Mouse (Mus musculus) thymus, adult 2 months (tissue): ENCODE data around the gene Robo1.

Experiments
- CTCF ChIP-seq: fragments of 200-500 bp; IDR thresholded peaks from 2 replicates; pipeline ENCODE4 v1.5.1; 2012; ENCODE audit warnings: mild to moderate bottlenecking, control low read depth, low read length, moderate library complexity, borderline replicate concordance; ENCODE audit not compliant: control insufficient read depth, poor library complexity, insufficient read depth; ENCODE audit errors: extremely low read depth
- POLR2A ChIP-seq: fragments of 200-500 bp; IDR thresholded peaks from 2 replicates; pipeline ENCODE4 v1.6.1; 2012; ENCODE audit warnings: mild to moderate bottlenecking, low read length, control low read depth, moderate library complexity; ENCODE audit not compliant: control insufficient read depth, poor library complexity, insufficient read depth; ENCODE audit errors: extremely low read depth

DNA sequence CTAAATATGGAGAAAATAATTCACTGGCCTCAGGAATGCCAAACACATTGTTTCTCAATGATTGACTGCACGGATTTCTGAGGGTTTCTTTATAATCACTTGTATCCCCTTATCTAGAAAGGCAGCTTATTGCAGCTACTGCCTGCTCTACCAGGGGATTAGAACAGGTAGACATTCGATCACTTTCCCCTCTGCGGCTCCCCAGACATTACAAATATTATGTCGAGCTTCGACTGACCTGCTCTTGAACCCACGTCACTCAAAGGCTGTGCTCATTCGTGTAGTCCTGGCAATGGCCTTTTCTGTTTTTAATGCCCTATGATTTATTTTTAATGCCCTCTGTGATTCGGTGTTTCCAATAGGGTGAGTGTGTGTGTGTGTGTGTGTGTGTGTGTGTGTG lies 521.4 kb downstream of the Robo1 start:
- TF ChIP-seq CTCF (no peak), POLR2A (no peak)
